Mouse (Mus musculus) lung, adult 2 months (tissue): Measurements from ENCODE around the gene Frrs1l.

ENCODE experiments used
- CTCF ChIP-seq: fragments of 200-500 bp; IDR thresholded peaks from 2 replicates; pipeline ENCODE4 v1.5.1; 2011; ENCODE audit warnings: mild to moderate bottlenecking, low read length, control low read depth; ENCODE audit not compliant: insufficient read depth
- POLR2A ChIP-seq: fragments of 200-500 bp; IDR thresholded peaks from 2 replicates; pipeline ENCODE4 v1.6.1; 2011; ENCODE audit warnings: low read depth, mild to moderate bottlenecking, control low read depth, low read length, borderline replicate concordance; ENCODE audit errors: extremely low read depth

DNA sequence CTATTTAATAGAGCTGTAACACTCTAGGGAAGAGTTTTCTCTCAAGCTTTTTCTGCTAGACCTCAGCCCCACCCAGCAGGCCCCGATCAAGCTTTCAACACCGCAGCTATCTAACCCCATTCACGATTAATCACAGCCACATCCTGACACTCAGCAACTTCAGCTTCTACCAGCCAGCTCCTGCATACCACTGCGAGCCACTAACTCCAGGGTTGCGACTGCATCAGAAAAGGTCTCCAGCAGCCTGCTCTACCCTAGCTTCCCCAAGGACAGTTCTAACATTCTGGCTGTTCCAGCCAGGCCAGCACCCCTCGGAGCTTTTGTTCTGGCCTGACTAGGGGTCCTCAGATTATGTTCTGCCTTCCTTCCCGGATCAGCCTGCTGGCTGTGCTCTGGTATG, 58.1 kb downstream of the Frrs1l start:
- no peak for TF ChIP-seq CTCF
- no peak for TF ChIP-seq POLR2A
